Mouse (Mus musculus) ES-E14 (cell line): ENCODE data around the gene Rassf6. TPM values are rescaled to one million over a fixed set of nuclear protein-coding genes. Genes with fewer than 3 reads are reported as not detected.

Source experiments
- DNase-seq: peaks from one replicate; pipeline ENCODE4 v3.0.0-alpha.2; 2013; ENCODE audit warnings: low read depth, low spot score
- H3K27ac ChIP-seq: 2 replicates; pipeline ENCODE4 v1.5.1; 2012; ENCODE audit warnings: low read depth, mild to moderate bottlenecking, low read length, moderate library complexity, mixed read lengths; ENCODE audit not compliant: poor library complexity, insufficient read depth, severe bottlenecking
- H3K36me3 ChIP-seq: 2 replicates; pipeline ENCODE4 v1.6.1; 2012; ENCODE audit warnings: mild to moderate bottlenecking, low read length, moderate library complexity, mixed read lengths; ENCODE audit not compliant: control insufficient read depth, poor library complexity, insufficient read depth, severe bottlenecking
- H3K4me1 ChIP-seq, 2 experiments: fragments of 150-350 bp in 1 of 2; sonication (generic) in 1 of 2; 2 replicates each; pipeline ENCODE4 v1.6.1; 2012; ENCODE audit warnings: low read length in 2 of 2, mild to moderate bottlenecking in 1 of 2, mixed read lengths in 1 of 2; ENCODE audit not compliant: control insufficient read depth in 2 of 2, insufficient read depth in 2 of 2, poor library complexity in 1 of 2
- H3K4me3 ChIP-seq, 2 experiments: fragments of 150-350 bp in 1 of 2; sonication (generic) in 1 of 2; 2 replicates each; pipeline ENCODE4 v1.5.1; 2012; ENCODE audit warnings: low read length in 2 of 2, low read depth in 1 of 2, mild to moderate bottlenecking in 1 of 2, mixed read lengths in 1 of 2; ENCODE audit not compliant: insufficient read depth in 1 of 2, poor library complexity in 1 of 2, severe bottlenecking in 1 of 2
- H3K9ac ChIP-seq: 2 replicates; pipeline ENCODE4 v1.6.1; 2012; ENCODE audit warnings: low read depth, mild to moderate bottlenecking, low read length, mixed read lengths; ENCODE audit not compliant: poor library complexity, insufficient read depth, severe bottlenecking
- H3K9me3 ChIP-seq: fragments of 150-350 bp; sonication (generic); 2 replicates; pipeline ENCODE4 v1.6.1; 2012; ENCODE audit warnings: low read depth, mild to moderate bottlenecking, low read length; ENCODE audit not compliant: control insufficient read depth, insufficient read depth
- CHD2 ChIP-seq: IDR thresholded peaks from 2 replicates; pipeline ENCODE4 v1.6.1; 2014; ENCODE audit warnings: mild to moderate bottlenecking, low read depth, low read length, inconsistent platforms
- HCFC1 ChIP-seq: IDR thresholded peaks from 2 replicates; pipeline ENCODE4 v1.6.1; 2012; ENCODE audit warnings: low read length, inconsistent platforms, borderline replicate concordance; ENCODE audit not compliant: insufficient read depth
- MAFK ChIP-seq: IDR thresholded peaks from 2 replicates; pipeline ENCODE4 v1.6.1; 2014; ENCODE audit warnings: mild to moderate bottlenecking, low read depth, low read length, inconsistent platforms; ENCODE audit not compliant: insufficient read depth
- ZC3H11A ChIP-seq: IDR thresholded peaks from 2 replicates; pipeline ENCODE4 v1.6.1; 2012; ENCODE audit warnings: low read depth, mild to moderate bottlenecking, inconsistent platforms, low read length, borderline replicate concordance
- ZNF384 ChIP-seq: IDR thresholded peaks from 2 replicates; pipeline ENCODE4 v1.6.1; 2012; ENCODE audit warnings: low read depth, low read length, inconsistent platforms
- in situ Hi-C, 2 experiments: fragments of 600-800 bp; cut with MboI; formaldehyde crosslinking; loops; one replicate each; pipeline ENCODE4 v1.15.1; 2025; ENCODE audit warnings: low sequenced_read_pairs in 2 of 2, inconsistent platforms in 1 of 2; ENCODE audit not compliant: unreplicated experiment in 2 of 2
- total RNA-seq: library from RNA; depleted of rRNA; stranded (reverse); fragments of 300-350 nt; gene quantifications from 2 replicates; pipeline ENCODE4 v1.2.3, GENCODE M21; 2012

The Rassf6 gene
- total RNA-seq, 1 experiment = 1.7 TPM

DNA sequence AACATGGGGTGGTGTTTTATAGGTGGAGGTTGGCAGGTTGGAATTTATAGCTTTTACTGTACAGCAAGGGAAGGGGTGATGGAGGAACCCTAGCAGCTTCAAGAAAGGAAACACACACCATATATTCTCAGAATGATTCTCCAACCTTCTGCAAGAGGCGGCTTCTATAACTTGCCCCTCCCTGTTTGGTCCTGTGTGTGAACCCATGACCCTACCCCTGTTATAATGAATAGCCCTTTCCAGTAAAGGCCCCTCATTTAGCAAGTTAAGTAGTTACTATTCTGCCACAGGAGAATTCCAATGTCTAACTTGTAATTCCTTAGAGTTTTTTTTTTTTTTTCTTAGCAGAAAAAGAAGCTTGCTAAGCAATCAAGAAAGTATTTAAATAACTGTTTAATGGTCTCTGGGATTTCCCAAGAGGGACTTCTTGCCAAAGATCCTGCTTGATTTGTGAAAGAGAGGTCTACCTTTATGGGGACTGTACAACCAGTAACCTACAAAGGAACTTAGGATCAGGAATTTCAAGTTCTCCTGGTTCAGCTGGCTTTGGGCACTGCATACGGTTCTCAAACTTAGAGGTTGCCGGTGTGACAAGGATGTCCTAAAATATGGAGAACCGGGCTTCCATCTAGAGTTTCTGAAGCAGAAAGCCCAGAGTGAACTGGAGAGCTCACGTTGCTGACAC, 10.2 kb upstream of the Rassf6 start:
- in situ Hi-C loops = loop anchor here (10.0 to 25.0 kb wide), 3 partner anchors 134 to 262 kb away; partner anchors contain the start of genes Cxcl3 (in 2 of the 2), Cxcl15 (in 1 of the 2) and Cxcl2 (in 1 of the 2)
- Histone ChIP-seq H3K9me3 (no peaks in the 10 kb centered on the region), H3K9ac (no peak overlapping the region), H3K27ac (no peak overlapping the region), H3K36me3 (no peaks in the 10 kb centered on the region), H3K4me3 (no peak overlapping the region), H3K4me1 (no peaks in the 10 kb centered on the region)
- TF ChIP-seq ZC3H11A = no peak
- TF ChIP-seq ZNF384 = no peak
- no peak for TF ChIP-seq HCFC1
- TF ChIP-seq CHD2 = no peak
- TF ChIP-seq MAFK = no peak
- DNase-seq = no peak

DNA sequence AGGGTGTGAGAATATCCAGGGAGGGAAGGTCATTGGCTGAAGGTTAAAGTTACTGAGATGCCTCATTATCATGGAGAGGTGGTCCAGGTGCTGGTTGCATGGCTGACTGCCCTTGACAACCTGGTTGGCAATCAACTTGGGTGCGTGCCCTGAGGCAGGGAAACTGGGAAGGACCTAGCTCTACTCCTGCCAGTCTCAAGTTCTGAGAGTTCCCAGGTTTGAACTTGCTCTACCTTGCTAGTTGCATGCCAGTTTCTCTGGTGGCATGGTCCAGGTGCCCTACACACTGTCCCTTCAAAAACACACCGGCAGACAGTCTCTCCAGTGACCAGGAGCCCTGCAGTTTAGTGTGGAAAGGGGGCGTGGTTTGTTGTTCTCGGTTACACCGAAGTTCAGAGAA, 7.0 kb upstream of the Rassf6 start:
- no peak for TF ChIP-seq ZNF384
- no peak for TF ChIP-seq CHD2
- TF ChIP-seq HCFC1 = no peak
- no peak for TF ChIP-seq MAFK
- no peak for TF ChIP-seq ZC3H11A
- no peak overlapping the region for H3K27ac ChIP-seq
- H3K4me1 ChIP-seq = no peaks in the 10 kb centered on the region
- H3K4me3 ChIP-seq = no peak overlapping the region
- DNase-seq = no peak
- H3K9me3 ChIP-seq = no peaks in the 10 kb centered on the region
- in situ Hi-C loops = no loop called here
- no peak overlapping the region for H3K9ac ChIP-seq
- H3K36me3 ChIP-seq = no peaks in the 10 kb centered on the region

DNA sequence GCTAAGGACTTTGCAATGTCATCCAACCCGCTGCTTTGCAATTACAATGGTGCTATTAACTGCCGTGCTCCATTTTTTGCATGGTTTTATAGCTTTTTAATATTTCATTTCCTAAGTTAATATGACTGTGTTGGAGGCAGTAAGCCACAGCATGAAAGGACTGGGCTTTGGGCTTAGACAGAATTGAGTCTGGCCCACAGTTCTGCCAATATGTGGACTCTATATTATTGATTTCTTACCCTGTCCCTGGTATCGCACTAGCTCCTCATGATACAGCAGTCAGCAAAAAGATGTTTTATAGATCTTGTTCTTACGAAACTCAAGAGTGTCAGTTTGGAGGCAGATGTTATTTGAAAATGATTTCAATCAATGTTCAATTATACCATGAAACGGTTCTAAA, 5.9 kb upstream of the Rassf6 start:
- DNase-seq = no peak

DNA sequence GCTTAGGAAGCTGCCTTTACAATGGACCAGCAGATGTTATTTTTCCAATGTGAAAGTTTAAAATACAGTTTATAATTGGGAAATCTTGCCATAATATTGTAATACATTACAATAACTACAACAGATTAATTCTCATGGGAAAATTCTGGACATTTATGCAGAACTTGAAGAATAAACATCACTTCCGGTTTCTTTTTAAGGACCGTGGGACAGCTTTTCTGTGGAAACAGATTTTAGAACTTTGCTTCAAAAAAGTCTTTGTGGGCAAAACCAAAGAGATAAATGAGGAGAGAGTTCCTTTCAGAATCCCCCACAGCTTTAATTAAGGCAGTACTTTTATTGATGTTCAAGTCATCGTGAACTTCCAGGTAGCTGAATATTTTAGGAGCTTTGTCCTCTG, 5.1 kb upstream of the Rassf6 start:
- Histone ChIP-seq H3K27ac (no peak overlapping the region), H3K9me3 (no peaks in the 10 kb centered on the region), H3K36me3 (no peaks in the 10 kb centered on the region), H3K4me3 (no peak overlapping the region), H3K9ac (no peak overlapping the region), H3K4me1 (no peaks in the 10 kb centered on the region)
- no peak for DNase-seq
- in situ Hi-C loops = no loop called here
- TF ChIP-seq CHD2 (no peak), MAFK (no peak), ZNF384 (no peak), ZC3H11A (no peak), HCFC1 (no peak)

More for the DNA sequence above, 5.9 kb upstream of the Rassf6 start:
- Histone ChIP-seq H3K9me3 (no peaks in the 10 kb centered on the region), H3K9ac (no peak overlapping the region), H3K4me3 (no peak overlapping the region), H3K4me1 (no peaks in the 10 kb centered on the region), H3K27ac (no peak overlapping the region), H3K36me3 (no peaks in the 10 kb centered on the region)
- in situ Hi-C loops = no loop called here
- TF ChIP-seq MAFK (no peak), ZC3H11A (no peak), CHD2 (no peak), ZNF384 (no peak), HCFC1 (no peak)

DNA sequence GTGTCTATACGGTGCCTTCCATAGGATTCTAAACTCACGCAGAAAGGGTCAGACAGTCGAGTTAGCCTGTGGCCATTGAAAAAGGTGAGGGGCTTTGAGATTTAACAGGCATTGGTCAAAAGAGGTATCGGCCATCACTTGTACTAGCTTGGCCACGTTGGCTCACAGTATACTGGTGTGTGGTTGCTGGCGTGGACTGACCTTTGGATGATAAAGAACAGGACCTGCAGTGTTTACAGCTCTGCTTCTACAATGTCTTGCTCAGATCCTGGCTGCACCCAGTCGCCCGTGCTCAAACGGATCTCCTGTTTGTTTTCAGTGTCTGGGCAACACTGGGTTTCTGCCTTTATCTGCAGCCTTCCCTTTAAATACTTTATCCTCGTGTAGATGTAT, 757 bp upstream of the Rassf6 start:
- Histone ChIP-seq H3K27ac (no peak overlapping the region), H3K4me3 (no peak overlapping the region), H3K4me1 (no peaks in the 10 kb centered on the region; a peak in 2 of 4 replicates), H3K9ac (no peak overlapping the region), H3K9me3 (no peaks in the 10 kb centered on the region), H3K36me3 (no peaks in the 10 kb centered on the region)
- DNase-seq = no peak
- in situ Hi-C loops = no loop called here
- TF ChIP-seq HCFC1 (no peak), MAFK (no peak), ZNF384 (no peak), CHD2 (no peak), ZC3H11A (no peak)
